Mouse (Mus musculus) lung, embryonic 15.5 days (tissue): ENCODE data around the gene Exoc6. TPM values are rescaled to one million over a fixed set of nuclear protein-coding genes. Genes with fewer than 3 reads are reported as not detected.

Experiments
- ATAC-seq: fragments of 200-750 bp; cut with Nextera tagmentation; 2 replicates; pipeline ENCODE4 v1.8.0; 2017; ENCODE audit warnings: moderate number of reproducible peaks, borderline replicate concordance; ENCODE audit not compliant: low FRiP score, low TSS enrichment; ENCODE audit errors: extremely low read depth
- H3K27ac ChIP-seq: fragments of 300-500 bp; sonication (generic); 2 replicates; pipeline ENCODE4 v1.5.1; 2015; ENCODE audit warnings: moderate library complexity, mild to moderate bottlenecking, inconsistent platforms
- H3K27me3 ChIP-seq: fragments of 300-500 bp; sonication (generic); 2 replicates; pipeline ENCODE4 v1.6.1; 2015; ENCODE audit warnings: inconsistent platforms
- H3K36me3 ChIP-seq: fragments of 300-500 bp; sonication (generic); 2 replicates; pipeline ENCODE4 v1.6.1; 2015; ENCODE audit warnings: inconsistent platforms
- H3K4me1 ChIP-seq: fragments of 300-500 bp; sonication (generic); 2 replicates; pipeline ENCODE4 v1.6.1; 2015; ENCODE audit warnings: inconsistent platforms
- H3K4me2 ChIP-seq: fragments of 300-500 bp; sonication (generic); 2 replicates; pipeline ENCODE4 v1.6.1; 2015; ENCODE audit warnings: inconsistent platforms, mild to moderate bottlenecking, moderate library complexity
- H3K4me3 ChIP-seq: fragments of 300-500 bp; sonication (generic); 2 replicates; pipeline ENCODE4 v1.5.1; 2015; ENCODE audit warnings: mild to moderate bottlenecking, inconsistent platforms
- H3K9ac ChIP-seq: fragments of 300-500 bp; sonication (generic); 2 replicates; pipeline ENCODE4 v1.6.1; 2015; ENCODE audit warnings: inconsistent platforms
- H3K9me3 ChIP-seq: fragments of 300-500 bp; sonication (generic); 2 replicates; pipeline ENCODE4 v1.6.1; 2016; ENCODE audit warnings: inconsistent platforms
- WGBS: fragments of 180-500 bp; shearing (Covaris S2); methylation state at CpG from one replicate; pipeline ENCODE4 v1.1.7; 2015; 5-methylcytosine and 5-hydroxymethylcytosine counted together
- polyA plus RNA-seq: library from polyadenylated mRNA; unstranded; fragments of >200 nt; fragmentation: Nextera tagmentation; extraction: Ambion mirVana; gene quantifications from 2 replicates; pipeline ENCODE4 v1.2.1, GENCODE M21; 2015

The Exoc6 gene
- polyA plus RNA-seq, 1 experiment from 2014 or later: 12.8 TPM

GRCm38 (mm10) chr19:37559286-37560079 lies 9.3 kb downstream of the Exoc6 start:
- no peak overlapping the region for H3K9ac ChIP-seq
- H3K27ac ChIP-seq: no peak overlapping the region
- 29% methylated on average over 9 of the region's 9 CpGs for WGBS
- H3K4me3 ChIP-seq: no peak overlapping the region
- no peaks in the 10 kb centered on the region for H3K27me3 ChIP-seq
- no peaks in the 10 kb centered on the region for H3K9me3 ChIP-seq
- H3K4me2 ChIP-seq: 0 out of 2 replicates have a peak overlapping the region, but pooled peaks have one; percentile 8
- peaks cover 28% of the 10 kb centered on the region for H3K4me1 ChIP-seq
- H3K36me3 ChIP-seq: no peaks in the 10 kb centered on the region
- no peak for ATAC-seq

DNA sequence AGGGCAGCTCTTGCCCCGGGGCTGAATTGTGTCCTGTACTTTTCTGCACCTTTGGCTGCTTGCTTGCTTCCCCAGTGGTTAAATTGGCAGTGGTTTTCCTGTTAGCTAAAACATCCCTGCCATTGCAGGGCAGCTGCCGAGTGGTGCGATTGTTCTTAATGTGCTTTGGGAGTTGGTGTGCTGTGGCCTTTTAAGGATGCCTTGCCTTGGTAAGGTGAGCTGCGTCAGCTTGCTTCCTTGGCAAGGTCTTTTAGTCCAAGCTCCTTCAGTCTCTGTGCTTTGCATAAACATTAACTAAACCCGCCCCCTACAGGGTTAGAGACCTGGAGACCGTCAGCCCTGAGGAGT lies 9.8 kb downstream of the Exoc6 start:
- 21% methylated on average over 6 of the region's 6 CpGs for WGBS
- no peaks in the 10 kb centered on the region for H3K27me3 ChIP-seq
- no peak overlapping the region for H3K9ac ChIP-seq
- peaks cover 28% of the 10 kb centered on the region for H3K4me1 ChIP-seq
- H3K36me3 ChIP-seq: no peaks in the 10 kb centered on the region
- no peak overlapping the region for H3K4me3 ChIP-seq
- H3K27ac ChIP-seq: no peak overlapping the region
- 0 out of 2 replicates have a peak overlapping the region, but pooled peaks have one; percentile 8 for H3K4me2 ChIP-seq
- no peak for ATAC-seq
- no peaks in the 10 kb centered on the region for H3K9me3 ChIP-seq

GRCm38 (mm10) chr19:37561106-37561892 lies 11.1 kb downstream of the Exoc6 start:
- no peak overlapping the region for H3K4me3 ChIP-seq
- H3K36me3 ChIP-seq: no peaks in the 10 kb centered on the region
- peaks cover 28% of the 10 kb centered on the region for H3K4me1 ChIP-seq
- peak overlapping the region; percentile 22; the same call in 1 of the 2 replicates for H3K27ac ChIP-seq
- 50% methylated on average over 10 of the region's 10 CpGs for WGBS
- peak; percentile 65; the same call in 1 of the 2 replicates for ATAC-seq
- no peaks in the 10 kb centered on the region for H3K27me3 ChIP-seq
- no peak overlapping the region for H3K4me2 ChIP-seq
- no peaks in the 10 kb centered on the region for H3K9me3 ChIP-seq
- no peak overlapping the region for H3K9ac ChIP-seq

GRCm38 (mm10) chr19:37563763-37564162 lies 13.5 kb downstream of the Exoc6 start:
- no peak overlapping the region for H3K4me3 ChIP-seq
- 26% methylated on average over 4 of the region's 4 CpGs for WGBS
- H3K27me3 ChIP-seq: no peaks in the 10 kb centered on the region
- H3K4me1 ChIP-seq: peaks cover 28% of the 10 kb centered on the region
- H3K27ac ChIP-seq: no peak overlapping the region
- H3K9me3 ChIP-seq: no peaks in the 10 kb centered on the region
- H3K4me2 ChIP-seq: no peak overlapping the region
- ATAC-seq: no peak
- H3K9ac ChIP-seq: no peak overlapping the region
- H3K36me3 ChIP-seq: no peaks in the 10 kb centered on the region

DNA sequence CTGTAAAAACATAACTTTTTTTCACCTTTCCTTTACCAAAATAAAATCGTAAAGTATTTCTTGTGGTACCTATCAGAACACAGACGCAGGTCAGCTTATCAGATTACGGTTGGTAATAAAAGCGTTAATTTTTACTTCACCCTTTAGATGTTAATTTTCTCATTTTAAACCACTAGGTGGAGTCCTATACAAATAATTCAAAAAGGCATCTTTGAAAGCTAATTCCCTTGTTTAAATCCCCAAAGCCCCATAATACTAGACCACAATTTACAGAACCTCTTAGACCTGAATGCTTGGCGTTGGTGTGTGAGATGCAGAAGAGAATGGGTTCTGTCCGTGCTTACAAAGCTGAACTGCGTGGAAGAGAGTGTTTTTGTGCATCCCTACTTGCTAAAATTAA lies 15.6 kb downstream of the Exoc6 start:
- ATAC-seq: no peak
- 43% methylated on average over 7 of the region's 7 CpGs for WGBS

GRCm38 (mm10) chr19:37569186-37569754 lies 19.1 kb downstream of the Exoc6 start:
- no peak overlapping the region for H3K27ac ChIP-seq
- H3K9me3 ChIP-seq: no peaks in the 10 kb centered on the region
- H3K4me3 ChIP-seq: no peak overlapping the region
- WGBS: 67% methylated on average over 12 of the region's 12 CpGs
- H3K36me3 ChIP-seq: no peaks in the 10 kb centered on the region
- H3K4me1 ChIP-seq: no peaks in the 10 kb centered on the region
- no peak for ATAC-seq
- H3K4me2 ChIP-seq: no peak overlapping the region
- H3K27me3 ChIP-seq: no peaks in the 10 kb centered on the region
- H3K9ac ChIP-seq: no peak overlapping the region

More for the DNA sequence above, 15.6 kb downstream of the Exoc6 start:
- Histone ChIP-seq H3K4me1 (peaks cover 10% of the 10 kb centered on the region), H3K4me3 (no peak overlapping the region), H3K9ac (no peak overlapping the region), H3K27ac (no peak overlapping the region), H3K4me2 (no peak overlapping the region), H3K9me3 (no peaks in the 10 kb centered on the region), H3K27me3 (no peaks in the 10 kb centered on the region), H3K36me3 (no peaks in the 10 kb centered on the region)

DNA sequence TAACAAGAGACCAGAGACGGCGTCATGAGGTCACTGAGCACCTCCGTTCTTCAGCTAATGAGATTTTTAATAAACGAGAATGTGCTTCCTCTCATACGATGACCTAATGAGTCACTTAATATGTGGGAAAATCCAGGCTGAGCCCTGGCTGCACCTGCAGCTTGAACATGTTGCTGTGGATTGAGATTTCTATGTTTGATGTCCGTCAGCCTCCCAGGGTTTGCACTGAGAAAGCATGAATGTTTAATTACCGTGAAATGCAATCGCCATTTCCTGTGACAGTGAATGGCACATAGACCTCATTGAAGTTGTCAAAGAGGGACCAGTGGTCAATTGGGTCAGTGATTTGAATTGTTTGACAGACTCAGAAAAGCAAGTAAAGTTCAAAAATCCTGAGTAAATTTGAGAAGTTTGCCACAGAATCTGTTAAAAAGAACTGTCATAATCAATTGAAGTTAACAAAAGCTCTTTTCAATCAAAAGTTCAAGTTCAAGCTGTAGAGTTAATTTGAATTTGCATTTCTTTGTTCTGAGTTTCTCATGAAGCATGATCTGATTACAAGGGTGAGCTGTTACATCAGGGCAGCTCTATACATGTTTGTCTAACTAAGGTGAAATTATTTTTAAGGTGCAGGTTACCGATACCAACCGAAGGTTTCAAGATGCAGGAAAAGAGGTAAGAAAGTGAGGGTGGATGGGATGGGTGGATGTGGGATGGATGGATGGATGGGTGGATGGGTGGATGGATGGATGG lies 20.9 kb downstream of the Exoc6 start:
- no peak overlapping the region for H3K4me2 ChIP-seq
- H3K9me3 ChIP-seq: no peaks in the 10 kb centered on the region
- H3K27me3 ChIP-seq: no peaks in the 10 kb centered on the region
- H3K27ac ChIP-seq: no peak overlapping the region
- H3K36me3 ChIP-seq: no peaks in the 10 kb centered on the region
- 84% methylated on average over 10 of the region's 10 CpGs for WGBS
- ATAC-seq: no peak
- no peak overlapping the region for H3K4me3 ChIP-seq
- no peak overlapping the region for H3K9ac ChIP-seq
- no peaks in the 10 kb centered on the region for H3K4me1 ChIP-seq

DNA sequence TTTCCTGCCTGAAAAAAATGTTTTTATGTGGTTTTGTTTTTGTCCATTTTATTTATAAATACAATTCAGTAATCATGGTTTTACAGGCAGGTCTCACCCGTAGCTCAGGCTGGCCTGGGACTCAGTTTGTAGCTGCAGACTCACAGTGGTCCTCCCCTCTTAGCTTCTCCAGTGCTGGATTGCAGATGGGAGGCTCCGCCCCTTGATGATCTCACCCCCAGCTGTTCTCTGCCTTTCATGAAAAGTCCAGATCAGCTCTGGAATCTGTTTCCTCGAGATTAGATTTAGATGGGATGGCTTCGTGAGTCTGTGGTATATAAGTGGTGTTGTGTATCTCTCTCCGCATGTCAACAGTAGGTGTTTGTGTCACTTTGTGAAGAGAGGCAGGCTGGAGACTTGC lies 24.6 kb downstream of the Exoc6 start:
- no peak overlapping the region for H3K4me3 ChIP-seq
- no peaks in the 10 kb centered on the region for H3K9me3 ChIP-seq
- H3K27ac ChIP-seq: no peak overlapping the region
- no peak for ATAC-seq
- H3K27me3 ChIP-seq: no peaks in the 10 kb centered on the region
- H3K9ac ChIP-seq: no peak overlapping the region
- no peaks in the 10 kb centered on the region for H3K36me3 ChIP-seq
- H3K4me2 ChIP-seq: no peak overlapping the region
- 45% methylated on average over 5 of the region's 5 CpGs for WGBS
- peaks cover 5% of the 10 kb centered on the region; the same call in 1 of the 2 replicates for H3K4me1 ChIP-seq

- Histone ChIP-seq H3K27me3 (no peaks in the 10 kb centered on the region), H3K27ac (no peak overlapping the region), H3K9ac (no peak overlapping the region), H3K4me1 (peaks cover 6% of the 10 kb centered on the region; the same call in 1 of the 2 replicates), H3K4me3 (no peak overlapping the region), H3K4me2 (no peak overlapping the region), H3K9me3 (no peaks in the 10 kb centered on the region), H3K36me3 (no peaks in the 10 kb centered on the region)
- no peak for ATAC-seq
- WGBS: 17% methylated on average over 4 of the region's 4 CpGs
These were observed 29.4 kb downstream of the Exoc6 start for GRCm38 (mm10) chr19:37579607-37580006.

- H3K9me3 ChIP-seq: no peaks in the 10 kb centered on the region
- H3K9ac ChIP-seq: no peak overlapping the region
- peaks cover 11% of the 10 kb centered on the region for H3K4me1 ChIP-seq
- H3K27ac ChIP-seq: no peak overlapping the region
- ATAC-seq: no peak
- no peaks in the 10 kb centered on the region for H3K27me3 ChIP-seq
- no peak overlapping the region for H3K4me3 ChIP-seq
- no peak overlapping the region for H3K4me2 ChIP-seq
- 71% methylated on average over 6 of the region's 6 CpGs for WGBS
- H3K36me3 ChIP-seq: no peaks in the 10 kb centered on the region
These were observed 30.2 kb downstream of the Exoc6 start for GRCm38 (mm10) chr19:37580438-37580837.

GRCm38 (mm10) chr19:37585210-37585609 lies 35.0 kb downstream of the Exoc6 start:
- H3K9ac ChIP-seq: no peak overlapping the region; the same call in 1 of the 2 replicates
- H3K4me3 ChIP-seq: no peak overlapping the region
- no peaks in the 10 kb centered on the region for H3K9me3 ChIP-seq
- H3K4me2 ChIP-seq: peak overlapping the region; percentile 36
- H3K4me1 ChIP-seq: peaks cover 10% of the 10 kb centered on the region
- no peak overlapping the region for H3K27ac ChIP-seq
- ATAC-seq: peak; percentile 57; the same call in 1 of the 2 replicates
- H3K27me3 ChIP-seq: no peaks in the 10 kb centered on the region
- no peaks in the 10 kb centered on the region for H3K36me3 ChIP-seq
- WGBS: 16% methylated on average over 14 of the region's 14 CpGs
